Mouse (Mus musculus) adrenal gland, adult (tissue): ENCODE data around the gene Cxxc4.

Experiments
- DNase-seq, 2 experiments: peaks; one replicate each; pipeline ENCODE4 v3.0.0; 2022 to 2023; ENCODE audit warnings: low spot score in 1 of 2; ENCODE audit not compliant: inconsistent age in 2 of 2

The Cxxc4 gene

GRCm38 (mm10) chr3:134243168-134243849 is 7.0 kb downstream of the Cxxc4 start:
- DNase-seq = no peak

GRCm38 (mm10) chr3:134243850-134244247 is 7.6 kb downstream of the Cxxc4 start:
- DNase-seq = peak in 1 of 2 experiments; percentile 28

DNA sequence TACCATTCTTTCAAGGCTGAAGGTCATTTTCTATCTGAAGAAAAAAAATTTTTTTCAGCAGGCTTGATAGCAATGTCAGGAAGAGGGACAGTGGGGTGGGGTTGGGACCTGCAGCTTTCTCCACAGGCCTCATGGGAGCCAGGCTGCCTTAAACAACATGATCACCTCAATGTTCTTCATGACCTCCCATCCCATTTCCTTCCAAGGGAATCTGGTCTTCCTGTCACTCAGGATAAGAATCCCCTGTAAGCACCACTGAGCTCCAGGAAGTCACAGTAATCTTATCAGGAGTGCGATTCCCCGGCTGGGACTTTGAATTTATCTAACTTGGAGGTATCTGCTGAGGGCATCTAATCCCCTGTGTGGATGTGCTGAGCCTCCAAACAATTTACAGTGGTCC is 17.9 kb downstream of the Cxxc4 start:
- DNase-seq = peak in 1 of 2 experiments; percentile 33

GRCm38 (mm10) chr3:134258715-134259114 is 22.4 kb downstream of the Cxxc4 start:
- DNase-seq = peak in 1 of 2 experiments; percentile 60

- peak in 1 of 2 experiments; percentile 22 for DNase-seq
Measured at GRCm38 (mm10) chr3:134259300-134259699, 23.0 kb downstream of the Cxxc4 start.

- DNase-seq = no peak
Measured at GRCm38 (mm10) chr3:134279655-134280054, 43.4 kb downstream of the Cxxc4 start.

GRCm38 (mm10) chr3:134281527-134282370 is 45.5 kb downstream of the Cxxc4 start:
- peak in 1 of 2 experiments; percentile 32 for DNase-seq

GRCm38 (mm10) chr3:134295217-134295616 is 58.9 kb downstream of the Cxxc4 start:
- DNase-seq = no peak

GRCm38 (mm10) chr3:134302681-134303491 is 66.6 kb downstream of the Cxxc4 start:
- DNase-seq = peak; percentile 11 to 63

DNA sequence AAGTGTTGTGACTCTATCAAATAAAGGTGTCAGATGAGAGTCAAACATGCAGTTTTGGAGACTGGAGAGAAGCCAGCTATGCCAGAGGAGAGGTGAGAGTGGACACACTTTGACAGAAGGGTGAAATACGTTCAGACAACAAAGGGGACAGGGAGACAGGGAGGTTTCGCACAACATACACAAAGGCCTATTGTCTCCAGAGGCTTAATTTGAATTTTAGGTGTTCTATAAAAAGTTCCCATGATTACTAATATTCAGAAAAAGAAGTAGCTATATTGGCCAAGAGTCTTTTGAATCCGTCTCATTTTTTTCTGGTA is 67.2 kb downstream of the Cxxc4 start:
- DNase-seq = no peak

GRCm38 (mm10) chr3:134306507-134306906 is 70.2 kb downstream of the Cxxc4 start:
- DNase-seq = no peak

GRCm38 (mm10) chr3:134307801-134308200 is 71.5 kb downstream of the Cxxc4 start:
- DNase-seq = no peak
